In genomic region chr2:154702637-154703315, GRCm38 (mm10) we compare ENCODE assay signal across 9 mouse cellular contexts. TPM values are rescaled to one million over a fixed set of nuclear protein-coding genes. Genes with fewer than 3 reads are reported as not detected.
DNase-seq lines count a peak whose midpoint lies in the region; ATAC-seq lines count a peak whose summit lies in the region.
"Had no signal": no experiment of that assay in that cellular context is flagged by ENCODE, and none has a peak within 500 bp of the region (broad histone marks: within the 10 kb centered on the region; RNA-seq: fewer than 3 reads in every experiment).

No protein-coding gene starts in this region.

- no peak overlapping the region for H3K9ac ChIP-seq in liver, embryonic 16.5 days (ENCODE audit: low read depth, low read length)
- peak overlapping the region; percentile 26; the same call in 1 of the 2 replicates for H3K9ac ChIP-seq in neural tube, embryonic 12.5 days

- WGBS in liver, embryonic 16.5 days (ENCODE audit: insufficient replicate concordance): 5% methylated on average over 17 of the region's 17 CpGs
- WGBS in neural tube, embryonic 12.5 days: 5% methylated on average over 17 of the region's 17 CpGs

- H3K36me3 ChIP-seq in liver, embryonic 16.5 days (ENCODE audit: control insufficient read depth, insufficient read depth): no peaks in the 10 kb centered on the region
- peaks cover 12% of the 10 kb centered on the region for H3K36me3 ChIP-seq in neural tube, embryonic 12.5 days

- H3K9me3 ChIP-seq in liver, embryonic 16.5 days (replicated peaks; ENCODE audit: control insufficient read depth, low read length): no peaks in the 10 kb centered on the region
- H3K9me3 ChIP-seq in neural tube, embryonic 12.5 days: no peaks in the 10 kb centered on the region

- H3K27me3 ChIP-seq in liver, embryonic 16.5 days (ENCODE audit: control insufficient read depth, insufficient read depth, low read depth, low read length): no peaks in the 10 kb centered on the region
- H3K27me3 ChIP-seq in neural tube, embryonic 12.5 days (replicated peaks): no peaks in the 10 kb centered on the region

- no peak overlapping the region for H3K4me2 ChIP-seq in liver, embryonic 16.5 days (ENCODE audit: low read depth, low read length)
- H3K4me2 ChIP-seq in neural tube, embryonic 12.5 days (replicated peaks): peak overlapping the region; percentile 46

- peak; percentile 49 for DNase-seq in ovary, postnatal 10 days (ENCODE audit: low spot score)
- DNase-seq in ovary, adult 18-20 months (ENCODE audit: low spot score): no peak
- DNase-seq in gastrocnemius, postnatal 25 days: peak; percentile 25
- peak; percentile 38 for DNase-seq in kidney, adult 9 months
- DNase-seq in testis, postnatal 10 days (ENCODE audit: low spot score): peak; percentile 88

- H3K27ac ChIP-seq in liver, embryonic 16.5 days (ENCODE audit: low read length): no peak overlapping the region
- no peak overlapping the region for H3K27ac ChIP-seq in neural tube, embryonic 12.5 days

- ATAC-seq in common myeloid progenitor, adult 5-6 weeks (replicated peaks; ENCODE audit: low read depth, poor library complexity, severe bottlenecking): peak; percentile 98
- peak; percentile 51; the same call in 1 of the 2 replicates for ATAC-seq in liver, embryonic 16.5 days (ENCODE audit: low read depth)
- peak; percentile 50 for ATAC-seq in neural tube, embryonic 12.5 days (ENCODE audit: low FRiP score, low read depth)

- no peaks in the 10 kb centered on the region; the same call in 1 of the 2 replicates for H3K4me1 ChIP-seq in liver, embryonic 16.5 days (ENCODE audit: control insufficient read depth, low read depth, low read length)
- H3K4me1 ChIP-seq in neural tube, embryonic 12.5 days: 0 out of 2 replicates have a peak, but pooled peaks cover 4% of the 10 kb centered on the region

- no peak overlapping the region for H3K4me3 ChIP-seq in liver, embryonic 16.5 days (ENCODE audit: low read depth, low read length)
- H3K4me3 ChIP-seq in neural tube, embryonic 12.5 days: no peak overlapping the region
- H3K4me3 ChIP-seq: erythroblast, embryonic 14.5 days had no signal

RNA-seq across cellular contexts. Expression of gene Chmp4b, which starts 51.3 kb away (rescaled TPM):
- total RNA-seq in common myeloid progenitor, adult 5-6 weeks (2017): 99.8 and 109 TPM in 2 replicates
- 100 to 1,000 TPM; 102 TPM for total RNA-seq in gastrocnemius, postnatal 25 days (2021)
- 9.9 and 10.3 TPM in 2 replicates for polyA plus RNA-seq in liver, embryonic 16.5 days (2015; fragmentation: Nextera tagmentation; extraction: Ambion mirVana)
- 21.8 and 29.4 TPM in 2 replicates for polyA plus RNA-seq in neural tube, embryonic 12.5 days (2016; fragmentation: Nextera tagmentation; extraction: Ambion mirVana)
